Mouse (Mus musculus) adrenal gland, adult 2 months (tissue): ENCODE measurements at regions not wholly inside any gene's neighbourhood (a gene's known extent, or its start where the extent isn't known, plus 50 kb on each side); places are given as distances from the start of the nearest gene placed in this dataset.

Source experiments
- DNase-seq: peaks from one replicate; pipeline ENCODE4 v3.0.0; 2021

GRCm38 (mm10) chr14:36819826-36820225 is 148.8 kb downstream of the Ccser2 start:
- no peak for DNase-seq

- DNase-seq: no peak
Measured at GRCm38 (mm10) chr14:36802418-36802817, 166.2 kb downstream of the Ccser2 start.

- DNase-seq: peak; percentile 2
Measured at GRCm38 (mm10) chr14:36799820-36800219, 168.8 kb downstream of the Ccser2 start.

GRCm38 (mm10) chr14:36781882-36782281 is 186.7 kb downstream of the Ccser2 start:
- DNase-seq: no peak

GRCm38 (mm10) chr14:36778956-36779355 is 189.6 kb downstream of the Ccser2 start:
- DNase-seq: peak; percentile 2

GRCm38 (mm10) chr14:36774349-36774748 is 194.2 kb downstream of the Ccser2 start:
- DNase-seq: peak; percentile 1

- no peak for DNase-seq
Measured at GRCm38 (mm10) chr14:36764377-36764776, 204.2 kb downstream of the Ccser2 start.

GRCm38 (mm10) chr14:36756056-36756455 is 212.5 kb downstream of the Ccser2 start:
- no peak for DNase-seq

GRCm38 (mm10) chr14:36748130-36748883 is 220.3 kb downstream of the Ccser2 start:
- no peak for DNase-seq

GRCm38 (mm10) chr14:36731095-36731494 is 237.5 kb downstream of the Ccser2 start:
- DNase-seq: no peak

- DNase-seq: no peak
Measured at GRCm38 (mm10) chr14:36726092-36726491, 242.5 kb downstream of the Ccser2 start.

GRCm38 (mm10) chr14:36715684-36716083 is 252.9 kb downstream of the Ccser2 start:
- DNase-seq: no peak

GRCm38 (mm10) chr14:36696993-36697392 is 271.6 kb downstream of the Ccser2 start:
- DNase-seq: no peak

- no peak for DNase-seq
Measured at GRCm38 (mm10) chr14:36691958-36692357, 276.6 kb downstream of the Ccser2 start.

GRCm38 (mm10) chr14:36691018-36691417 is 277.6 kb downstream of the Ccser2 start:
- DNase-seq: no peak

- DNase-seq: no peak
Measured at GRCm38 (mm10) chr14:36658678-36659263, 309.8 kb downstream of the Ccser2 start.

GRCm38 (mm10) chr14:36658193-36658592 is 310.4 kb downstream of the Ccser2 start:
- no peak for DNase-seq

GRCm38 (mm10) chr14:36652982-36653557 is 315.5 kb downstream of the Ccser2 start:
- DNase-seq: no peak

- no peak for DNase-seq
Measured at GRCm38 (mm10) chr14:36651053-36651735, 317.4 kb downstream of the Ccser2 start.

- no peak for DNase-seq
Measured at GRCm38 (mm10) chr14:36646649-36647048, 321.9 kb downstream of the Ccser2 start.

GRCm38 (mm10) chr14:36646237-36646636 is 322.3 kb downstream of the Ccser2 start:
- DNase-seq: no peak

GRCm38 (mm10) chr14:36624822-36625221 is 343.8 kb downstream of the Ccser2 start:
- no peak for DNase-seq

- DNase-seq: no peak
Measured at GRCm38 (mm10) chr14:36624134-36624533, 344.4 kb downstream of the Ccser2 start.
